Mouse (Mus musculus): ENCODE measurements at regions not wholly inside any gene's neighbourhood (a gene's known extent, or its start where the extent isn't known, plus 50 kb on each side); places are given as distances from the start of the nearest gene placed in this dataset.
A peak's percentile ranks its signal among the peaks of the same experiment; 100 is the strongest.

- no peak for DNase-seq
Measured at GRCm38 (mm10) chr15:69165482-69165801, 2664.7 kb upstream of the Lrrc6 start.

GRCm38 (mm10) chr15:69164581-69165481 is 2664.1 kb upstream of the Lrrc6 start:
- peak; percentile 12 for DNase-seq

- no peak for DNase-seq
Measured at GRCm38 (mm10) chr15:69161036-69161435, 2660.3 kb upstream of the Lrrc6 start.

- no peak for DNase-seq
Measured at GRCm38 (mm10) chr15:69158124-69158523, 2657.4 kb upstream of the Lrrc6 start.

Measured in kidney, adult 9 months (tissue).